Mouse (Mus musculus): ENCODE measurements around the gene Ebf1. TPM values are rescaled to one million over a fixed set of nuclear protein-coding genes. Genes with fewer than 3 reads are reported as not detected.

The Ebf1 gene
- 2.3 and 2.5 TPM in 2 replicates for polyA plus RNA-seq (2012; rRNA removed)

GRCm38 (mm10) chr11:44616788-44617712 is at the start of gene Ebf1:
Ebf1 (plus strand) TSS chr11:44617317.

Other genes with a start within 250 kb of the Ebf1 start
- 0.01 TPM in 1 of 2 replicates, not detected in the other for gene Il12b, start 217.3 kb upstream of the Ebf1 start, polyA plus RNA-seq (2012; rRNA removed)
- gene Ublcp1, start 146.8 kb upstream of the Ebf1 start, polyA plus RNA-seq (2012; rRNA removed), result 27.6 and 30.4 TPM in 2 replicates
- gene Rnf145, start 98.4 kb upstream of the Ebf1 start, polyA plus RNA-seq (2012; rRNA removed), result 35.8 and 41.6 TPM in 2 replicates